Mouse (Mus musculus) forebrain, embryonic 11.5 days (tissue): ENCODE results near the gene Plekhb2. TPM values are rescaled to one million over a fixed set of nuclear protein-coding genes. Genes with fewer than 3 reads are reported as not detected.

ENCODE experiments used
- ATAC-seq: fragments of 200-750 bp; cut with Nextera tagmentation; replicated peaks from 2 replicates; pipeline ENCODE4 v1.8.0; 2017; ENCODE audit warnings: moderate TSS enrichment; ENCODE audit not compliant: low FRiP score
- DNase-seq: peaks from one replicate; pipeline ENCODE4 v3.0.0-alpha.2; 2017; ENCODE audit warnings: low spot score
- H3K27ac ChIP-seq: fragments of 300-500 bp; sonication (generic); 2 replicates; pipeline ENCODE4 v1.5.1; 2014; ENCODE audit warnings: low read depth, low read length
- H3K27me3 ChIP-seq: fragments of 300-500 bp; sonication (generic); 2 replicates; pipeline ENCODE4 v1.6.1; 2014; ENCODE audit warnings: mild to moderate bottlenecking, low read length, mixed read lengths; ENCODE audit not compliant: control insufficient read depth, insufficient read depth
- H3K36me3 ChIP-seq: fragments of 300-500 bp; sonication (generic); 2 replicates; pipeline ENCODE4 v1.6.1; 2014; ENCODE audit warnings: mild to moderate bottlenecking, low read length, moderate library complexity, mixed read lengths; ENCODE audit not compliant: control insufficient read depth, insufficient read depth
- H3K4me1 ChIP-seq: fragments of 300-500 bp; sonication (generic); replicated peaks from 2 replicates; pipeline ENCODE4 v1.6.1; 2014; ENCODE audit warnings: low read length, mixed read lengths; ENCODE audit not compliant: control insufficient read depth, insufficient read depth
- H3K4me2 ChIP-seq: fragments of 300-500 bp; sonication (generic); 2 replicates; pipeline ENCODE4 v1.6.1; 2014; ENCODE audit warnings: low read depth, mild to moderate bottlenecking, low read length, moderate library complexity, mixed read lengths; ENCODE audit not compliant: severe bottlenecking
- H3K4me3 ChIP-seq: fragments of 300-500 bp; sonication (generic); 2 replicates; pipeline ENCODE4 v1.5.1; 2014; ENCODE audit warnings: low read depth, low read length
- H3K9ac ChIP-seq: fragments of 300-500 bp; sonication (generic); 2 replicates; pipeline ENCODE4 v1.6.1; 2014; ENCODE audit warnings: low read length
- H3K9me3 ChIP-seq: fragments of 300-500 bp; sonication (generic); 2 replicates; pipeline ENCODE4 v1.6.1; 2016; ENCODE audit warnings: low read length, mixed read lengths; ENCODE audit not compliant: control insufficient read depth
- WGBS: fragments of 180-500 bp; shearing (Covaris S2); extraction: QIAGEN DNeasy Blood & Tissue Kit; methylation state at CpG from one replicate; pipeline ENCODE4 v1.1.7; 2014; 5-methylcytosine and 5-hydroxymethylcytosine counted together
- polyA plus RNA-seq: library from polyadenylated mRNA; unstranded; fragments of >200 nt; fragmentation: Nextera tagmentation; extraction: Ambion mirVana; gene quantifications from 2 replicates; pipeline ENCODE4 v1.2.1, GENCODE M21; 2014

The Plekhb2 gene
- polyA plus RNA-seq, 1 experiment from 2014 or later, result 50.2 TPM

GRCm38 (mm10) chr1:34811581-34811980 is 38.2 kb upstream of the Plekhb2 start:
- no peaks in the 10 kb centered on the region for H3K9me3 ChIP-seq
- no peak overlapping the region for H3K9ac ChIP-seq
- 93% methylated on average over 6 of the region's 6 CpGs for WGBS
- ATAC-seq, result no peak
- H3K4me1 ChIP-seq, result no peaks in the 10 kb centered on the region
- H3K27me3 ChIP-seq, result no peaks in the 10 kb centered on the region
- DNase-seq, result no peak
- H3K4me3 ChIP-seq, result no peak overlapping the region
- no peak overlapping the region for H3K27ac ChIP-seq
- H3K36me3 ChIP-seq, result peaks cover 10% of the 10 kb centered on the region; the same call in 1 of the 2 replicates
- no peak overlapping the region for H3K4me2 ChIP-seq

GRCm38 (mm10) chr1:34812407-34813247 is 37.1 kb upstream of the Plekhb2 start:
- H3K27ac ChIP-seq, result no peak overlapping the region
- WGBS, result 97% methylated on average over 13 of the region's 13 CpGs
- no peaks in the 10 kb centered on the region for H3K27me3 ChIP-seq

GRCm38 (mm10) chr1:34815843-34816242 is 33.9 kb upstream of the Plekhb2 start:
- Histone ChIP-seq H3K9me3 (no peaks in the 10 kb centered on the region), H3K27me3 (no peaks in the 10 kb centered on the region), H3K36me3 (peaks cover 16% of the 10 kb centered on the region; the same call in 1 of the 2 replicates), H3K27ac (no peak overlapping the region), H3K4me3 (no peak overlapping the region), H3K4me2 (no peak overlapping the region), H3K9ac (no peak overlapping the region), H3K4me1 (no peaks in the 10 kb centered on the region)
- ATAC-seq (no peak), DNase-seq (no peak)
- 81% methylated on average over 6 of the region's 6 CpGs for WGBS

More at GRCm38 (mm10) chr1:34812407-34813247, 37.1 kb upstream of the Plekhb2 start:
- Histone ChIP-seq H3K4me2 (no peak overlapping the region), H3K4me3 (no peak overlapping the region), H3K9ac (no peak overlapping the region), H3K36me3 (peaks cover 12% of the 10 kb centered on the region; the same call in 1 of the 2 replicates), H3K4me1 (no peaks in the 10 kb centered on the region), H3K9me3 (no peaks in the 10 kb centered on the region)
- DNase-seq (no peak), ATAC-seq (no peak)

- Histone ChIP-seq H3K4me1 (no peaks in the 10 kb centered on the region), H3K9ac (no peak overlapping the region), H3K4me3 (no peak overlapping the region), H3K27ac (no peak overlapping the region), H3K4me2 (no peak overlapping the region), H3K36me3 (peaks cover 7% of the 10 kb centered on the region; the same call in 1 of the 2 replicates), H3K27me3 (no peaks in the 10 kb centered on the region), H3K9me3 (no peaks in the 10 kb centered on the region)
- WGBS, result 94% methylated on average over 6 of the region's 6 CpGs
- no peak for ATAC-seq
- DNase-seq, result no peak
These were observed 30.4 kb upstream of the Plekhb2 start for GRCm38 (mm10) chr1:34819225-34819910.

- ATAC-seq (no peak), DNase-seq (no peak)
- peaks cover 7% of the 10 kb centered on the region; the same call in 1 of the 2 replicates for H3K36me3 ChIP-seq
- H3K4me2 ChIP-seq, result no peak overlapping the region
- H3K27ac ChIP-seq, result no peak overlapping the region
- H3K4me3 ChIP-seq, result no peak overlapping the region
- H3K9ac ChIP-seq, result no peak overlapping the region
- H3K9me3 ChIP-seq, result no peaks in the 10 kb centered on the region
- WGBS, result 96% methylated on average over 2 of the region's 2 CpGs
- no peaks in the 10 kb centered on the region for H3K4me1 ChIP-seq
- no peaks in the 10 kb centered on the region for H3K27me3 ChIP-seq
These were observed 28.4 kb upstream of the Plekhb2 start for GRCm38 (mm10) chr1:34821411-34821810.

GRCm38 (mm10) chr1:34822003-34822402 is 27.8 kb upstream of the Plekhb2 start:
- Histone ChIP-seq H3K27me3 (no peaks in the 10 kb centered on the region), H3K27ac (no peak overlapping the region), H3K4me3 (no peak overlapping the region), H3K9ac (no peak overlapping the region), H3K4me1 (no peaks in the 10 kb centered on the region), H3K9me3 (no peaks in the 10 kb centered on the region), H3K36me3 (peaks cover 4% of the 10 kb centered on the region; the same call in 1 of the 2 replicates), H3K4me2 (no peak overlapping the region)
- DNase-seq, result no peak
- no peak for ATAC-seq
- WGBS, result 89% methylated on average over 7 of the region's 7 CpGs

- Histone ChIP-seq H3K4me3 (no peak overlapping the region), H3K36me3 (peaks cover 4% of the 10 kb centered on the region; the same call in 1 of the 2 replicates), H3K4me2 (no peak overlapping the region), H3K27ac (no peak overlapping the region), H3K27me3 (no peaks in the 10 kb centered on the region), H3K9me3 (no peaks in the 10 kb centered on the region), H3K9ac (no peak overlapping the region), H3K4me1 (no peaks in the 10 kb centered on the region)
- DNase-seq (no peak), ATAC-seq (no peak)
- WGBS, result 96% methylated on average over 7 of the region's 7 CpGs
These were observed 27.0 kb upstream of the Plekhb2 start for GRCm38 (mm10) chr1:34822746-34823145.

GRCm38 (mm10) chr1:34823353-34823752 is 26.4 kb upstream of the Plekhb2 start:
- WGBS, result 93% methylated on average over 6 of the region's 6 CpGs
- H3K4me2 ChIP-seq, result no peak overlapping the region
- H3K36me3 ChIP-seq, result no peaks in the 10 kb centered on the region; the same call in 1 of the 2 replicates

More at GRCm38 (mm10) chr1:34823353-34823752, 26.4 kb upstream of the Plekhb2 start:
- H3K27ac ChIP-seq, result no peak overlapping the region
- DNase-seq, result no peak
- H3K9me3 ChIP-seq, result no peaks in the 10 kb centered on the region
- H3K27me3 ChIP-seq, result no peaks in the 10 kb centered on the region
- H3K4me1 ChIP-seq, result no peaks in the 10 kb centered on the region
- no peak for ATAC-seq
- H3K9ac ChIP-seq, result no peak overlapping the region
- no peak overlapping the region for H3K4me3 ChIP-seq
